Mouse (Mus musculus): ENCODE results near the gene Cers2.

GRCm38 (mm10) chr3:95282865-95283588, 31.6 kb upstream of the Cers2 start:
- TF ChIP-seq MAX (IDR thresholded peaks at IDR 0.05; ENCODE audit: low read depth) (no peak), USF1 (IDR thresholded peaks at IDR 0.05; ENCODE audit: low read depth) (no peak), MYOG (IDR thresholded peaks at IDR 0.05; ENCODE audit: control insufficient read depth in 1 of 3, insufficient read depth in 1 of 3, insufficient read length in 2 of 3, low read depth in 2 of 3) (peak; percentile 16 to 81 (median 70)), TCF12 (IDR thresholded peaks at IDR 0.05; ENCODE audit: insufficient read depth, poor library complexity, severe bottlenecking) (no peak), POLR2A (IDR thresholded peaks at IDR 0.05; ENCODE audit: insufficient read length, low read depth) (peak; percentile 74), E2F4 (IDR thresholded peaks at IDR 0.05; ENCODE audit: insufficient read depth) (no peak), TCF3 (IDR thresholded peaks at IDR 0.05; ENCODE audit: insufficient read length, low read depth) (no peak), REST (IDR thresholded peaks at IDR 0.05; ENCODE audit: insufficient read depth, insufficient read length) (no peak), POLR2AphosphoS2 (IDR thresholded peaks at IDR 0.05; ENCODE audit: insufficient read length, low read depth) (peak; percentile 62)

Measured in myocyte (in vitro differentiated cells).